Mouse (Mus musculus) small intestine, adult 2 months (tissue): ENCODE data around the gene Eno3.

Source experiments
- CTCF ChIP-seq: fragments of 200-500 bp; IDR thresholded peaks from 2 replicates; pipeline ENCODE4 v1.5.1; 2012; ENCODE audit warnings: low read depth, mild to moderate bottlenecking, control low read depth, inconsistent platforms, low read length, moderate library complexity, mixed read lengths; ENCODE audit not compliant: insufficient replicate concordance, insufficient read length; ENCODE audit errors: extremely low read depth
- POLR2A ChIP-seq: fragments of 200-500 bp; IDR thresholded peaks from 2 replicates; pipeline ENCODE4 v1.6.1; 2012; ENCODE audit warnings: low read depth, mild to moderate bottlenecking, control low read depth, inconsistent platforms, low read length, moderate library complexity

GRCm38 (mm10) chr11:70666687-70667086, 9.7 kb downstream of the Eno3 start:
- TF ChIP-seq CTCF (no peak), POLR2A (no peak)
